Mouse (Mus musculus): ENCODE results near the gene Rsg1.

- TF ChIP-seq CTCF (IDR thresholded peaks at IDR 0.05; ENCODE audit: extremely low read depth, insufficient read depth, insufficient read length, insufficient replicate concordance) (no peak), POLR2A (IDR thresholded peaks at IDR 0.05; ENCODE audit: low read depth, low read length) (no peak)
Observed at GRCm38 (mm10) chr4:141244401-141244800, 30.6 kb downstream of the Rsg1 start.
